Mouse (Mus musculus) left cerebral cortex, adult 8-10 months (tissue): ENCODE data around the gene Tac4. TPM values are rescaled to one million over a fixed set of nuclear protein-coding genes. Genes with fewer than 3 reads are reported as not detected.

Experiments used
- DNase-seq, 2 experiments: peaks; one replicate each; pipeline ENCODE4 v3.0.0; 2022; ENCODE audit warnings: low spot score in 2 of 2
- total RNA-seq, 4 experiments: library from RNA; stranded (reverse); gene quantifications; 2 replicates each; pipeline ENCODE4 v1.2.4; 2022

Tac4 gene
- total RNA-seq, 4 experiments from 2014 or later = not detected

DNA sequence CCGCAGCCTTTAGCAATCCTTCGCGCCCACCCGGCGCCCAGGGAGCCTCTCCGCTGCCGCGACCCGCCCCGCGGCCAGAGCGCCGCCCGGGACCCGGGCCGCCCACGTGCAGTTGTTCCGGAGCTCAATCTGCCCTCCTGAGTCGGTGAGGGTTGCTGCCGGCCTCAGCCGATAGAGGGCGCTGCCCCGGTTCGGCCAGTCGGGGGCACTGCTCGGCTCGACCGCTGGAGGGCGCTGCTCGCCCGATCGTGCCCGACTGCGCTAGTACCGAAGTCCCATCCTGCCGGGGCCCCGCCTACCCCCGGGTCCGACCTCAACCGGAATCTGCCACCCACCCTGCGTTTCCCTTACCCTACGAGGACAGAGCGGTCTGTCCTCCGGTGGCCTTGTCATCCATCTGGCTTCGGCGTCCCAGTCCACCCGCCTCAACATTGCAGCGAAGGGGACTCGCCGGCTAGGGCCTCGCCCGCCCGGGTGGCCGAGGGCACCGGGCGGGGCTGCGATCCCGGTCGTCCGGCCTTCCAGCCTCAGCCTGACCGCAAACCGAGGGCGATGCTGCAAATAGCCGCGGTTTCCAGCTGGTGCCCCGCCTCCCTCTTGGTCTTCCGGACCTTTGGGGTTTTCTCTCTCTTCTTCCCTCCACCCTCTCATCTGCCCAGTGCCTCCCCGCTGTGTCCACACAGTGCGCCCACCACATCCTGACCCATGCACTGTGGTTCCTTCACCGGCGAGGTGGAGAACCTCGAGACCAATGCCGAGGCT is 2.1 kb upstream of the Tac4 start:
- peak; percentile 59 to 79 for DNase-seq

GRCm38 (mm10) chr11:95263816-95264454 is 2.6 kb downstream of the Tac4 start:
- DNase-seq = no peak

DNA sequence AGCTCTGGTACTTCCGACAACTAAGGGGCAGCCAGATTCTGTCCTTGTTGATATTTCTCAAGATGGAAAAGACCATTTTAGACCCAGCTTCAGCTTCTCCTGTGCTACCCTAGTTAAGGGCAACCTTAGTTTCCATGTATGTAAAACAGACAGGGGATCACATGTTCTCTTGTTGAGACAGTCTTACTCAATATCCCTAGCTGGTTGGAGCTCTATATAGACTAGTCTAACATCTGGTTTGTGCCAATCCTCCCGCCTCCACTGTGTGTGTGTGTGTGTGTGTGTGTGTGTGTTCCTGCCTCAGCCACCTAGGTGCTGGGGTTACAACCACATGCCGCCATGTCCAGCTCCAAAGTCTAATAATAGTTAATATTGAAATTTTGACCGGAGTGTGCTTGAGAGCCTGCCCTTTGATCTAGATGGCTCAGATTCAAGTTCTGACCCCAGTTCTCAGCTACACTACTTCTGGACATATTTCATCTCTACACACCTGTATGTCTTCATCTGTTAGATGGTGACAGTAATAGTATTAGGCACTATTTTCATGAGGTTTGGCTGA is 3.2 kb downstream of the Tac4 start:
- DNase-seq = no peak

DNA sequence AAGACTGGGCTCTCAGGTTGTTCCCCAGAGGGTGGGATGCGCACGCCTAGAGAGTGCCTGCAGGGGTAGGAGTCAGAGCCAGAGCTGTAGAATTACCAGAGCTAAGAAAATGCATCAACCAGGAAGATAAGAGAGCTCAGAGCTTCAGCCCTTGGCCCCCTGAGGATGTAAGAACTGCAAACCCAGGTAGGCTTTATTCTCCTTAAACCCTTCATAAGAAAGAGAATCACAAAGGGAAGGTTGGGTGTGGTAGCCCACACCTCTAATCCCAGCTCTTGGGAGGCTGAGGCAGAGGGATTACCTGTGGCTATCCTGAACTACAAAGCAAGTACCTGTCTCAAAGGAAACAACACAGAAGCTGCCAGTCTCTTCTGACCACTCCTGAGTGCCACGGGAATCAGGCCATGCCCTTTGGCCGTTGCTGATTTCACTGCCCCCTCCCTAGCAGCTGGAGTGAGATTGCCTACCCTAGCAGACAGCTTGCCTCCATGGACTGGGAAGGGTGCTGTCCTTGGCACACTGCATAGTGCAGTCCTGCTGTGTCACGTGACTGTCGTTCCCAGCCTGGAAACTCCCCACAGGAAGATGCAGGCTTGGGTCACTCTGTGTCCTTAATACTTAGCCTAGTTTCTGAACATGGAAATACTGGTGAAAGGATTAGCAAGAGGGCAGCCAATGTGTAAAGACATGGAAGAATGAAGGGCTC is 5.4 kb downstream of the Tac4 start:
- no peak for DNase-seq

DNA sequence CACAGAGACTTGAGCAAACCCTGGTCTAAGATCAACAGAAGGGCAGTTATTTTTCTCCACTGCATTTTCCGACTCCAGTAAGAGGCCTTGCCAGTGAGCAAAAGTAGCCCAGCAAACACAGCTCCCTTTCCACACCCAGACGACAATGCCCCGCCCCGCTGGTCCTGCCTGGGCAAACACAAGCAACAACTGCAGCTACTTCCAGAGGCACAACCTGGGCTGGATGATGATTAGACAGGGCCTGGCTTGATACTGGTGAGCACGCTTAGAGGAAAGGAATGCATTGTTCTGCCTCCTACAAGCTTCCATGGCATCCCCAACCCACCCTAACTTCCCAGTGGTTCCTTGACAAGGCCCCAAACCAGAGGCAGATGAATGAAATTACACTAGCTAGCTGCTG is 12.3 kb downstream of the Tac4 start:
- DNase-seq = no peak

DNA sequence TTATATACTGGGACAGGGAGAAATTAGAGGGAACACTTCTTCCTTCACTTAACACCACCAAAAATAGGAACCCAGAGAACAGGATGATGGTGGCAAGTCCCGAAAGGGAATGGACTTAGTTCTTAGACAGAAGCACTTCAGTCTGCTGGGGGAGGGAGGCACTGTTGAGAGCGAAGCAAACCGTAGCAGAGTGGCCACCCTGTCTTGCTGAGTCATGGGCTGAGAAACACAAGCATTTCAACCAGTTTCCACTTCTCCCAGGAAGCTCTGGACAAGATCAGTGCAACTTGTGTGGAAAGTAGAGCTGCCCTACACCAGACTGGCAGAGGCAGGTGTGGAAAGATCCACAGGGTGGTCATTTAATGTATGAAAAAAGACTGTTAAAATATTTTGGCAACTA is 13.3 kb downstream of the Tac4 start:
- DNase-seq = no peak

GRCm38 (mm10) chr11:95276056-95276455 is 14.7 kb downstream of the Tac4 start:
- DNase-seq = no peak

GRCm38 (mm10) chr11:95279061-95279659 is 17.8 kb downstream of the Tac4 start:
- no peak for DNase-seq

- no peak for DNase-seq
Measured at GRCm38 (mm10) chr11:95282331-95282730, 21.0 kb downstream of the Tac4 start.

- DNase-seq = no peak
Measured at GRCm38 (mm10) chr11:95291998-95292397, 30.7 kb downstream of the Tac4 start.

GRCm38 (mm10) chr11:95293017-95293624 is 31.8 kb downstream of the Tac4 start:
- no peak for DNase-seq

DNA sequence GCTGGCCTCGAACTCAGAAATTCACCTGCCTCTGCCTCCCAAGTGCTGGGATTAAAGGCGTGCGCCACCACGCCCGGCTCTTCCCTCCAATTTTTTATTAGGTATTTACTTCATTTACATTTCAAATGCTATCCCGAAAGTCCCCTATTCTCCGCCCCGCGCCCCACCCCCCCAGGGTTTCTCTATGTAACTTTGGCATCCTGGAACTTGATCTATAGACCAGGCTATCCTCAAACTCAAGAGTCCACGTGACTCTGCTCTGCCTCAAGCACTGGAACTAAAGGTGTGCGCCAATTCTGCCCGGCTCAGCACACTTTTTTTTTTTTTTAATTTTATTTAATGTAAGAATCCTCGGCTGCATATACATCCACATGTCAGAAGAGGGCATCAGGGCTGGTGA is 34.4 kb downstream of the Tac4 start:
- no peak for DNase-seq

DNA sequence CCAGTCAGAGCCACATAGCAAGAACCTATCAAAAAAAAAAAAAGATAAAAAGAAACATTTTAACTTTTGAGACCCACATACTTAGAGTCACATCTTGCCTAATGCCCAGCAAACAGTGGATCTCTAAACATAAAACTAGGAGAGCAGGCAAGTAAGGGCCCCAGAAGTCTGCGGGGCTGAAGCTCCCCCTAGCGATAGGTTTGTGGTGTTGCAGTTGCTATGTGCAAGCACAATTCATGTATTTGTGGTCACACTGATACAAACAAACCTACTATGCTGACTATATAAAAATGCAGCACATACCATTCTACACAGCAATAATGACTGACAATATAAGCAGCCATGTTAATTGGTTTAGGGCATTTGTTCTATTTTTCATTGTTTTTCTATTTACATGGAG is 36.8 kb downstream of the Tac4 start:
- DNase-seq = no peak

DNA sequence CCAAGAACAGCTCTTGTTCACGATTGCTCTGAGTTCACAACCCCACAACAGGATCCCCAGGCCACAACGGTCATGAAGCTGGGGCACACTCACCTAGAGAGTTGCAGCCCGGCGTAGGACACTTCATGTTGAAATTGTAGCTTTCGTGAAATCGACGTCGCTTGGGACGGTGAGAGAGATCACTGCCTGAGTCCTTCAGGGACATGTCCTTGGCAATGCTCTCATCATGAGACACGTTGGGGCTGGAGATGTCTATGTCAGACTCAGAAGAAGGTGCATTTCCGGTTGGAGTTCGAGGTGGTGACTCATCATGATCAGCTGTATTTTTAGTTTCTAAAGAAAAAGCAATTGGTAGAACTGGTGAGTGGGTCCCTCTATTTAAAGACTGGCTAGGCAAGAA is 38.6 kb downstream of the Tac4 start:
- DNase-seq = no peak

GRCm38 (mm10) chr11:95301772-95302171 is 40.4 kb downstream of the Tac4 start:
- DNase-seq = no peak

GRCm38 (mm10) chr11:95305600-95305999 is 44.3 kb downstream of the Tac4 start:
- no peak for DNase-seq

DNA sequence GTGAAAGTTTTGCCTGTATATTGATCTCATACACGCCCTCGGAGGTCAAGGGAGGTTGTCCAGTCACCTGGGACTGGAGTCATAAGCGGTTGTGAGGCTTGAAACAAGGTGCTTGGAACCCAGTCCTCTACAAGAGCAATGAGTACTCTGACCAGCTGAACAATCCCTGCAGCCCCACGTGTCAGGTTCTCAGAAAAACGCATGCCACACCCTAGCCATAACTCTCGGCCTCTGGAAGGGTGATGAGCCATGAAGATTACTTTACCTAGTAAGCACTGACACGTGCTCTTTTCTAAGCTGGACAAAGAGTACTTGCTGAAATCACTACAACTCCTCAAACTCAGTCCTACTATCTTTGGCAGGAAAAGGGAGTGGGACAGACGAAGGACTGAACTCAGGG is 46.2 kb downstream of the Tac4 start:
- DNase-seq = no peak

- peak; percentile 92 to 99 for DNase-seq
Measured at GRCm38 (mm10) chr11:95309510-95310006, 48.2 kb downstream of the Tac4 start.

- peak; percentile 89 to 99 for DNase-seq
Measured at GRCm38 (mm10) chr11:95310007-95310647, 48.8 kb downstream of the Tac4 start, which contains the start of gene Kat7. TSS of gene Kat7 (minus strand) at chr11:95310246.

DNA sequence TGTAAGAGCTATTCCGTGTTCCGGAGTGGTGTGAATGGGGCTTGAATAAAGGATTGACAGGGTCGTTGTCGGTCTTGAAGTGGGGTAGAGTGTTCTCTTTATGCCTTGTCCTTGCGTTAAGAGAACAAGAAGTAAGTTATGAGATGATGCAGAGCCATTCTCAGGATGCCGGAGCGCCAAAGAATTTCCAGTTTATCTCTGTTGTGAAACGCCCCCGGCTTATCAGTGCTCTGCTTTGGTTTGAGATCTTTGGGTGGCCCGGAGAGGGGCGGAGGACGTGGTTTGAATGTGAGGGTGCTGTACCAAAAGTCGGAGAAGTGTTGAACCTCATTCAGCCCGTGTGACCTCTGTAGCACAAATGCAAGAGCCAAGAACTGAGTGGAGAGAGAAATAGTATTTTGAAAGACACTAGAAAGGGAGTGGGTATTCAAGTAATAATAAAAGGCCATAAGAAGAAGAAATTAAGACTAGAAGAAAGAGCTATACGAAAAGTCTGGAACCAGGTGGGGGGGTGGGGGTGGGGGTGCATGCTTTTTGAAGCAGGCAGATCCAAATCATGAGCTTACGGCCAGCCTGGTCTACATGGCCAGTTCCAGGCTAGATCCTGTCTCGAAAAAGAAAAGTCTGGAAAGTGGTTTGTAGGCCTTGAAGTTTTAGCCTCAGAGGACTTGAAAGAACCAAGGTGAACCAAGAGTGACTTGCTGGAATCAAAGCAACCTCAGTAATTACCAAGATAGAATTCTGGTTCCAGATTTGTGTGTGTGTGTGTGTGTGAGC is 49.5 kb downstream of the Tac4 start:
- peak; percentile 22 to 32 for DNase-seq
